Mouse (Mus musculus): ENCODE measurements around the gene Itpr2. TPM values are rescaled to one million over a fixed set of nuclear protein-coding genes. Genes with fewer than 3 reads are reported as not detected.

Gene Itpr2
- polyA plus RNA-seq, 1 experiment from 2014 or later: 14.4 TPM

- Histone ChIP-seq H3K9me3 (ENCODE audit: control insufficient read depth, low read length) (no peaks in the 10 kb centered on the region), H3K4me3 (ENCODE audit: low read length) (no peak overlapping the region), H3K9ac (ENCODE audit: low read length) (no peak overlapping the region), H3K36me3 (ENCODE audit: control insufficient read depth, insufficient read depth, low read length) (no peaks in the 10 kb centered on the region), H3K27ac (ENCODE audit: low read length) (no peak overlapping the region), H3K27me3 (ENCODE audit: control insufficient read depth, insufficient read depth, low read depth, low read length) (no peaks in the 10 kb centered on the region), H3K4me1 (replicated peaks; ENCODE audit: control insufficient read depth, insufficient read depth, low read length) (peaks cover 5% of the 10 kb centered on the region), H3K4me2 (ENCODE audit: low read depth, low read length) (no peak overlapping the region)
- ATAC-seq (ENCODE audit: low read depth): no peak
- WGBS: 75% methylated on average over 4 of the region's 4 CpGs
These were observed 97.1 kb downstream of the Itpr2 start for GRCm38 (mm10) chr6:146404876-146405275.

DNA sequence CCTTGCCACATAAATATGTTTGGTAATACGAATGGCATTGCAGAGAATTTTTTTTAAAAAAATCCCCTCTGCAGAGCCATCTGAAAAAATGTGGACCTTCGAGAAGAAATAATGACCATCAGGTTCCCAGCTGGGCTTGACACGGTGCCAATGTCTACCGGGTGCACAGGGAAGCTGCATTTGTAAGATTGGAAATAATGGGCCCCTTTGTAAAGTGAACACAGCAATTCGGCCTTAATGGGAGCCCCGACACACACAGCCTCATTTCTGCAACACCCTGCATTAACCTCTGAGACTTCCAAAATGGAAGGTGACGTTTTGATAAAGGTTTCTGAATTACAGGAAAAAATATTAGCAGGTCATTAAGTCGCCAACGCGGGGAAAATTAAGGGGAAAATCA is 97.9 kb downstream of the Itpr2 start:
- WGBS: 48% methylated on average over 10 of the region's 10 CpGs
- Histone ChIP-seq H3K9me3 (ENCODE audit: control insufficient read depth, low read length) (no peaks in the 10 kb centered on the region), H3K4me1 (replicated peaks; ENCODE audit: control insufficient read depth, insufficient read depth, low read length) (peaks cover 3% of the 10 kb centered on the region), H3K36me3 (ENCODE audit: control insufficient read depth, insufficient read depth, low read length) (no peaks in the 10 kb centered on the region), H3K27ac (ENCODE audit: low read length) (no peak overlapping the region), H3K4me3 (ENCODE audit: low read length) (no peak overlapping the region), H3K27me3 (ENCODE audit: control insufficient read depth, insufficient read depth, low read depth, low read length) (no peaks in the 10 kb centered on the region), H3K9ac (ENCODE audit: low read length) (no peak overlapping the region), H3K4me2 (ENCODE audit: low read depth, low read length) (no peak overlapping the region)
- ATAC-seq (ENCODE audit: low read depth): no peak

GRCm38 (mm10) chr6:146402905-146403642 is 98.9 kb downstream of the Itpr2 start:
- Histone ChIP-seq H3K36me3 (ENCODE audit: control insufficient read depth, insufficient read depth, low read length) (no peaks in the 10 kb centered on the region), H3K9ac (ENCODE audit: low read length) (no peak overlapping the region), H3K4me3 (ENCODE audit: low read length) (no peak overlapping the region), H3K27me3 (ENCODE audit: control insufficient read depth, insufficient read depth, low read depth, low read length) (no peaks in the 10 kb centered on the region), H3K4me2 (ENCODE audit: low read depth, low read length) (no peak overlapping the region), H3K9me3 (ENCODE audit: control insufficient read depth, low read length) (no peaks in the 10 kb centered on the region), H3K27ac (ENCODE audit: low read length) (no peak overlapping the region), H3K4me1 (replicated peaks; ENCODE audit: control insufficient read depth, insufficient read depth, low read length) (peaks cover 3% of the 10 kb centered on the region)
- ATAC-seq (ENCODE audit: low read depth): peak; percentile 41
- 26% methylated on average over 6 of the region's 6 CpGs for WGBS

- H3K27ac ChIP-seq (ENCODE audit: low read length): no peak overlapping the region
- no peak overlapping the region for H3K4me2 ChIP-seq (ENCODE audit: low read depth, low read length)
- no peak overlapping the region for H3K9ac ChIP-seq (ENCODE audit: low read length)
- WGBS: 71% methylated on average over 3 of the region's 3 CpGs
- H3K4me1 ChIP-seq (replicated peaks; ENCODE audit: control insufficient read depth, insufficient read depth, low read length): peaks cover 3% of the 10 kb centered on the region
- no peaks in the 10 kb centered on the region for H3K27me3 ChIP-seq (ENCODE audit: control insufficient read depth, insufficient read depth, low read depth, low read length)
- no peaks in the 10 kb centered on the region for H3K9me3 ChIP-seq (ENCODE audit: control insufficient read depth, low read length)
- H3K4me3 ChIP-seq (ENCODE audit: low read length): no peak overlapping the region
- no peaks in the 10 kb centered on the region for H3K36me3 ChIP-seq (ENCODE audit: control insufficient read depth, insufficient read depth, low read length)
- no peak for ATAC-seq (ENCODE audit: low read depth)
These were observed 104.2 kb downstream of the Itpr2 start for GRCm38 (mm10) chr6:146397803-146398202.

- no peak for ATAC-seq (ENCODE audit: low read depth)
- no peak overlapping the region for H3K4me3 ChIP-seq (ENCODE audit: low read length)
- no peak overlapping the region for H3K9ac ChIP-seq (ENCODE audit: low read length)
- no peaks in the 10 kb centered on the region for H3K9me3 ChIP-seq (ENCODE audit: control insufficient read depth, low read length)
- 89% methylated on average over 5 of the region's 5 CpGs for WGBS
- H3K27me3 ChIP-seq (ENCODE audit: control insufficient read depth, insufficient read depth, low read depth, low read length): no peaks in the 10 kb centered on the region
- H3K27ac ChIP-seq (ENCODE audit: low read length): no peak overlapping the region
- H3K36me3 ChIP-seq (ENCODE audit: control insufficient read depth, insufficient read depth, low read length): no peaks in the 10 kb centered on the region
- no peak overlapping the region for H3K4me2 ChIP-seq (ENCODE audit: low read depth, low read length)
- peaks cover 3% of the 10 kb centered on the region for H3K4me1 ChIP-seq (replicated peaks; ENCODE audit: control insufficient read depth, insufficient read depth, low read length)
These were observed 105.8 kb downstream of the Itpr2 start for GRCm38 (mm10) chr6:146396253-146396652.

- H3K4me2 ChIP-seq (ENCODE audit: low read depth, low read length): no peak overlapping the region
- 86% methylated on average over 4 of the region's 4 CpGs for WGBS
- ATAC-seq (ENCODE audit: low read depth): no peak
- no peak overlapping the region for H3K27ac ChIP-seq (ENCODE audit: low read length)
- H3K9me3 ChIP-seq (ENCODE audit: control insufficient read depth, low read length): no peaks in the 10 kb centered on the region
- H3K9ac ChIP-seq (ENCODE audit: low read length): no peak overlapping the region
- no peaks in the 10 kb centered on the region for H3K27me3 ChIP-seq (ENCODE audit: control insufficient read depth, insufficient read depth, low read depth, low read length)
- H3K36me3 ChIP-seq (ENCODE audit: control insufficient read depth, insufficient read depth, low read length): no peaks in the 10 kb centered on the region
- peaks cover 3% of the 10 kb centered on the region for H3K4me1 ChIP-seq (replicated peaks; ENCODE audit: control insufficient read depth, insufficient read depth, low read length)
- no peak overlapping the region for H3K4me3 ChIP-seq (ENCODE audit: low read length)
These were observed 106.4 kb downstream of the Itpr2 start for GRCm38 (mm10) chr6:146395616-146396015.

DNA sequence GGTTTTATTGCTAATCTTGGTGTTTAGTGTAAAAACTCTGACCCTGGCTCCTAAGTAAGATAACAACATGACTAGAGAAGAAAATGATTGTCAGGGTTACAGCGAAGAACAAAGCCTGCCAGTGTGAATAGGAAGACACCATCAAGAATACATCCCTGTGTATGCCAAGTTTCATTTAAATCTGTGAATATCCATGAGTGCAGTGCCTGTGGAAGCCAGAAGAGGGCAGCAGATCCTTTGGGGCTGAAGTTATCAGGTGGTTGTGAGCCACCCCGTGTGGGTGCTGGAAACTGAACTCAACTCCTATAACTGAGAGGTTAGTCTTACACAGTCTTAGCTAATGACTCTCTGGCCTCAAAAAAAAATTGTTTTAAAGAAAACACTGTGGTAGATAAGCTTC is 109.8 kb downstream of the Itpr2 start:
- Histone ChIP-seq H3K4me3 (ENCODE audit: low read length) (no peak overlapping the region), H3K9ac (ENCODE audit: low read length) (no peak overlapping the region), H3K4me1 (replicated peaks; ENCODE audit: control insufficient read depth, insufficient read depth, low read length) (no peaks in the 10 kb centered on the region), H3K4me2 (ENCODE audit: low read depth, low read length) (no peak overlapping the region), H3K27me3 (ENCODE audit: control insufficient read depth, insufficient read depth, low read depth, low read length) (no peaks in the 10 kb centered on the region), H3K27ac (ENCODE audit: low read length) (no peak overlapping the region), H3K36me3 (ENCODE audit: control insufficient read depth, insufficient read depth, low read length) (no peaks in the 10 kb centered on the region), H3K9me3 (ENCODE audit: control insufficient read depth, low read length) (no peaks in the 10 kb centered on the region)
- ATAC-seq (ENCODE audit: low read depth): no peak
- WGBS: 80% methylated on average over 2 of the region's 2 CpGs

DNA sequence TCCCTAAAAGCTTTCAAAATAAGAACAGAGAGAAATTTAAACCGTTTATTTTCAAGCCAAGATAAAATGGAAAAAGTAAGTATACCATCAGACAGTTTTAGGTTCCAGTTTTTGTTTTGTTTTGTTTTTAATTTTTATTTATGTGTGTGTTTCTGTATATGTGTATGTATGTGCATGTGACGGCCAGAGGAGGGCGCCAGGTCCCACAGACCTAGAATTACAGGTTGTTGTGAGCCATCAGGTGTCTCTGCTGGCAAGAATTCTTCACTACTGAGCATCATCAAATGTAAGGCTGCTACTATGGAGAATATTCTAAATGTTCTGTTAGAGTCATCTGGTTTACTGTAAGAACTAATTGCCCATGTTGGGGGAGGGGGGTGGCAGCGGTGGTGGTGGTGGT is 111.9 kb downstream of the Itpr2 start:
- whole genome bisulfite sequencing: 76% methylated on average over 4 of the region's 4 CpGs
- no peak for ATAC-seq (ENCODE audit: low read depth)

DNA sequence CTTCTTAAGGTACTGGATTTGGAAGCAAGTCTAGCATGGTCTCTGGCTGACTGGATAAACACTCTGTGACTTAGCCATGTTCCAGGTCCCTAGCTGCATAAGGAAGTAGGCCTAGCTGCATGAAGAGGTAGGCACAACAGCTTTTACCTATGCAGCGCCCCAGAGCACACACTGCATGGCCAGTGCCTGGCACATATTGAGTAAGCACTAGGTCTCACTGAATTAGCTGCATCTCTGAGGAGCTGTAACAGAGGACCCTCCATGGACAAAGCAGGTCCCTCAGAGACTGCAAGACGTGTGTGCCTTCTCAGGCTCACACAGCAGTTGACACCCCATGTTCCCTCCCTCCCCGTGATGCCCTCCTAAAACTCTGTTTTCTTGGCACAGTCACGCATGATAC is 114.0 kb downstream of the Itpr2 start:
- ATAC-seq (ENCODE audit: low read depth): no peak
- H3K9ac ChIP-seq (ENCODE audit: low read length): no peak overlapping the region
- no peaks in the 10 kb centered on the region for H3K9me3 ChIP-seq (ENCODE audit: control insufficient read depth, low read length)

More for the DNA sequence above, 111.9 kb downstream of the Itpr2 start:
- H3K27me3 ChIP-seq (ENCODE audit: control insufficient read depth, insufficient read depth, low read depth, low read length): no peaks in the 10 kb centered on the region
- H3K27ac ChIP-seq (ENCODE audit: low read length): no peak overlapping the region
- H3K36me3 ChIP-seq (ENCODE audit: control insufficient read depth, insufficient read depth, low read length): no peaks in the 10 kb centered on the region
- no peak overlapping the region for H3K4me3 ChIP-seq (ENCODE audit: low read length)
- H3K4me2 ChIP-seq (ENCODE audit: low read depth, low read length): no peak overlapping the region
- no peaks in the 10 kb centered on the region for H3K9me3 ChIP-seq (ENCODE audit: control insufficient read depth, low read length)
- H3K4me1 ChIP-seq (replicated peaks; ENCODE audit: control insufficient read depth, insufficient read depth, low read length): no peaks in the 10 kb centered on the region
- H3K9ac ChIP-seq (ENCODE audit: low read length): no peak overlapping the region

More for the DNA sequence above, 114.0 kb downstream of the Itpr2 start:
- Histone ChIP-seq H3K27me3 (ENCODE audit: control insufficient read depth, insufficient read depth, low read depth, low read length) (no peaks in the 10 kb centered on the region), H3K27ac (ENCODE audit: low read length) (no peak overlapping the region), H3K4me2 (ENCODE audit: low read depth, low read length) (no peak overlapping the region), H3K4me1 (replicated peaks; ENCODE audit: control insufficient read depth, insufficient read depth, low read length) (no peaks in the 10 kb centered on the region), H3K36me3 (ENCODE audit: control insufficient read depth, insufficient read depth, low read length) (no peaks in the 10 kb centered on the region), H3K4me3 (ENCODE audit: low read length) (no peak overlapping the region)
- WGBS: 88% methylated on average over 4 of the region's 4 CpGs

Data from lung, embryonic 16.5 days (tissue).